Mouse (Mus musculus): Measurements from ENCODE around the gene Ssbp4. TPM values are rescaled to one million over a fixed set of nuclear protein-coding genes. Genes with fewer than 3 reads are reported as not detected.

Gene Ssbp4
- total RNA-seq, 2 experiments from 2014 or later, result 257 to 265 TPM

GRCm38 (mm10) chr8:70634066-70634465 is 25.4 kb upstream of the Ssbp4 start:
- intact Hi-C loops (cut with DNase I), result no loop called here
- no peak for DNase-seq (ENCODE audit: low spot score in 2 of 2)

- DNase-seq (ENCODE audit: low spot score in 2 of 2), result no peak
- intact Hi-C loops (cut with DNase I), result no loop called here
Measured at GRCm38 (mm10) chr8:70632346-70632892, 23.7 kb upstream of the Ssbp4 start, which contains the start of gene Gdf15. Gdf15 (minus strand) TSS chr8:70632456.

GRCm38 (mm10) chr8:70631436-70631835 is 22.8 kb upstream of the Ssbp4 start:
- intact Hi-C loops (cut with DNase I), result no loop called here
- no peak for DNase-seq (ENCODE audit: low spot score in 2 of 2)

- intact Hi-C loops (cut with DNase I), result no loop called here
- DNase-seq (ENCODE audit: low spot score in 2 of 2), result no peak
Measured at GRCm38 (mm10) chr8:70630532-70631381, 22.1 kb upstream of the Ssbp4 start.

- intact Hi-C loops (cut with DNase I), result loop anchor here (5.0 kb wide), 1 partner anchor 32 kb away; the partner anchor contains the start of gene Pgpep1
Measured at GRCm38 (mm10) chr8:70629574-70630531, 21.2 kb upstream of the Ssbp4 start.

GRCm38 (mm10) chr8:70628986-70629490 is 20.4 kb upstream of the Ssbp4 start:
- DNase-seq (ENCODE audit: low spot score in 2 of 2), result no peak
- intact Hi-C loops (cut with DNase I), result loop anchor here (5.0 kb wide), 1 partner anchor 33 kb away; the partner anchor contains the start of gene Pgpep1

More at GRCm38 (mm10) chr8:70629574-70630531, 21.2 kb upstream of the Ssbp4 start:
- DNase-seq (ENCODE audit: low spot score in 2 of 2), result peak; percentile 91 to 93

GRCm38 (mm10) chr8:70627041-70627440 is 18.4 kb upstream of the Ssbp4 start:
- intact Hi-C loops (cut with DNase I), result loop anchor here (5.0 kb wide), 1 partner anchor 35 kb away; the partner anchor contains the start of gene Pgpep1
- DNase-seq (ENCODE audit: low spot score in 2 of 2), result no peak

- no peak for DNase-seq (ENCODE audit: low spot score in 2 of 2)
- intact Hi-C loops (cut with DNase I), result loop anchor here (5.0 kb wide), 1 partner anchor 37 kb away; the partner anchor contains the start of gene Pgpep1
Measured at GRCm38 (mm10) chr8:70625104-70625503, 16.4 kb upstream of the Ssbp4 start.

- no peak for DNase-seq (ENCODE audit: low spot score in 2 of 2)
- intact Hi-C loops (cut with DNase I), result no loop called here
Measured at GRCm38 (mm10) chr8:70622220-70622619, 13.5 kb upstream of the Ssbp4 start.

- no peak for DNase-seq (ENCODE audit: low spot score in 2 of 2)
- intact Hi-C loops (cut with DNase I), result no loop called here
Measured at GRCm38 (mm10) chr8:70618888-70619334, 10.2 kb upstream of the Ssbp4 start.

- intact Hi-C loops (cut with DNase I), result no loop called here
- DNase-seq (ENCODE audit: low spot score in 2 of 2), result no peak
Measured at GRCm38 (mm10) chr8:70617985-70618384, 9.3 kb upstream of the Ssbp4 start.

GRCm38 (mm10) chr8:70616645-70617044 is 8.0 kb upstream of the Ssbp4 start:
- intact Hi-C loops (cut with DNase I), result no loop called here
- DNase-seq (ENCODE audit: low spot score in 2 of 2), result no peak

GRCm38 (mm10) chr8:70615894-70616293 is 7.2 kb upstream of the Ssbp4 start, which contains the start of gene Lrrc25:
Lrrc25 (plus strand) TSS chr8:70616155.
- intact Hi-C loops (cut with DNase I), result no loop called here
- DNase-seq (ENCODE audit: low spot score in 2 of 2), result no peak

- no peak for DNase-seq (ENCODE audit: low spot score in 2 of 2)
- intact Hi-C loops (cut with DNase I), result no loop called here
Measured at GRCm38 (mm10) chr8:70615281-70615680, 6.6 kb upstream of the Ssbp4 start.

- DNase-seq (ENCODE audit: low spot score in 2 of 2), result no peak
- intact Hi-C loops (cut with DNase I), result loop anchor here (5.0 kb wide), 2 partner anchors 88 to 143 kb away; partner anchors contain the start of gene Iqcn
Measured at GRCm38 (mm10) chr8:70614469-70614868, 5.8 kb upstream of the Ssbp4 start.

GRCm38 (mm10) chr8:70613763-70614162 is 5.1 kb upstream of the Ssbp4 start:
- intact Hi-C loops (cut with DNase I), result loop anchor here (5.0 kb wide), 2 partner anchors 89 to 144 kb away; partner anchors contain the start of gene Iqcn
- no peak for DNase-seq (ENCODE audit: low spot score in 2 of 2)

- peak; percentile 77 to 84 for DNase-seq (ENCODE audit: low spot score in 2 of 2)
- intact Hi-C loops (cut with DNase I), result loop anchor here (5.0 kb wide), 2 partner anchors 90 to 145 kb away; partner anchors contain the start of gene Iqcn
Measured at GRCm38 (mm10) chr8:70611849-70612248, 3.2 kb upstream of the Ssbp4 start.

- DNase-seq (ENCODE audit: low spot score in 2 of 2), result peak in 1 of 2 experiments; percentile 66
- intact Hi-C loops (cut with DNase I), result loop anchor here (5.0 kb wide), 2 partner anchors 91 to 146 kb away; partner anchors contain the start of gene Iqcn
Measured at GRCm38 (mm10) chr8:70610796-70611771, 2.4 kb upstream of the Ssbp4 start.
